Mouse (Mus musculus) cerebellum, adult 2 months (tissue): ENCODE results near the gene Hist1h2ac. TPM values are rescaled to one million over a fixed set of nuclear protein-coding genes. Genes with fewer than 3 reads are reported as not detected.
A peak's percentile ranks its signal among the peaks of the same experiment; 100 is the strongest.
"Not testable (repeated sequence)": the region's sequence is repeated elsewhere in the genome, so short reads cannot be mapped to it uniquely, and the experiment has no call there.

ENCODE experiments used
- DNase-seq, 2 experiments: peaks; one replicate each; pipeline ENCODE4 v3.0.0; 2021
- H3K27ac ChIP-seq: fragments of 200-500 bp; 2 replicates; pipeline ENCODE4 v1.5.1; 2012; ENCODE audit warnings: low read length, control low read depth, inconsistent platforms; ENCODE audit not compliant: insufficient read depth
- H3K27me3 ChIP-seq: fragments of 200-500 bp; 2 replicates; pipeline ENCODE4 v1.6.1; 2012; ENCODE audit warnings: inconsistent platforms, mild to moderate bottlenecking, low read length, moderate library complexity; ENCODE audit not compliant: control insufficient read depth, insufficient read depth
- H3K4me1 ChIP-seq: fragments of 200-500 bp; 2 replicates; pipeline ENCODE4 v1.6.1; 2011; ENCODE audit warnings: low read length; ENCODE audit not compliant: control insufficient read depth, insufficient read depth
- H3K4me3 ChIP-seq: fragments of 200-500 bp; replicated peaks from 2 replicates; pipeline ENCODE3; 2011; ENCODE audit warnings: mild to moderate bottlenecking, low read depth, low read length, control low read depth; ENCODE audit not compliant: insufficient read depth
- CTCF ChIP-seq: fragments of 200-500 bp; IDR thresholded peaks from 2 replicates; pipeline ENCODE4 v1.5.1; 2011; ENCODE audit warnings: low read depth, mild to moderate bottlenecking, control low read depth, low read length, moderate library complexity, borderline replicate concordance; ENCODE audit not compliant: insufficient read depth
- POLR2A ChIP-seq: fragments of 200-500 bp; IDR thresholded peaks from 2 replicates; pipeline ENCODE4 v1.6.1; 2011; ENCODE audit warnings: low read length, control low read depth, borderline replicate concordance; ENCODE audit not compliant: insufficient read depth
- WGBS: fragments of 180-500 bp; shearing (Covaris S2); methylation state at CpG from one replicate; pipeline ENCODE4 v1.1.7; 2018; 5-methylcytosine and 5-hydroxymethylcytosine counted together
- polyA plus RNA-seq: library from polyadenylated mRNA; depleted of rRNA; stranded (reverse); fragments of >200 nt; gene quantifications from 2 replicates; pipeline ENCODE4 v1.2.3, GENCODE M21; 2012

Gene Hist1h2ac
- polyA plus RNA-seq, 1 experiment: 0.85 TPM

GRCm38 (mm10) chr13:23705751-23706356, 22.1 kb upstream of the Hist1h2ac start:
- Histone ChIP-seq H3K27me3 (no peaks in the 10 kb centered on the region), H3K4me3 (no peak overlapping the region)

DNA sequence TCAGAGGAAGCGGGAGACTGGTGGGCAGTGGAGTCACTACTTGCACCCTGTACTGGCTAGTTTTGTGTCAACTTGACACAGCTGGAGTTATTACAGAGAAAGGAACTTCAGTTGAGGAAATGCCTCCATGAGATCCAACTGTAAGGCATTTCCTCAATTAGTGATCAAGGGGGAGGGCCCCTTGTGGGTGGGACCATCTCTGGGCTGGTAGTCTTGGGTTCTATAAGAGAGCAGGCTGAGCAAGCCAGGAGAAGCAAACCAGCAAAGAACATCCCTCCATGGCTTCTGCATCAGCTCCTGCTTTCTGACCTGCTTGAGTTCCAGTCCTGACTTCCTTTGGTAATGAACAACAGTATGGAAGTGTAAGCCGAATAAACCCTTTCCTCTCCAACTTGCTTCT, 19.1 kb upstream of the Hist1h2ac start:
- not testable (repeated sequence) for DNase-seq, H3K27me3 ChIP-seq, H3K4me3 ChIP-seq, H3K4me1 ChIP-seq, H3K27ac ChIP-seq
- WGBS: 88% methylated on average over 2 of the region's 2 CpGs

More at GRCm38 (mm10) chr13:23705751-23706356, 22.1 kb upstream of the Hist1h2ac start:
- TF ChIP-seq CTCF (no peak), POLR2A (no peak)
- WGBS: 93% methylated on average over 7 of the region's 7 CpGs
- DNase-seq: no peak
- H3K4me1 ChIP-seq: no peaks in the 10 kb centered on the region
- no peak overlapping the region for H3K27ac ChIP-seq

GRCm38 (mm10) chr13:23702220-23702619, 18.5 kb upstream of the Hist1h2ac start:
- H3K27me3 ChIP-seq: no peaks in the 10 kb centered on the region
- 77% methylated on average over 4 of the region's 4 CpGs for WGBS
- no peak for TF ChIP-seq CTCF
- TF ChIP-seq POLR2A: no peak

GRCm38 (mm10) chr13:23700786-23701520, 17.2 kb upstream of the Hist1h2ac start:
- no peak overlapping the region for H3K4me3 ChIP-seq
- no peak for TF ChIP-seq POLR2A
- peak; percentile 73 for TF ChIP-seq CTCF
- no peaks in the 10 kb centered on the region for H3K27me3 ChIP-seq
- peak; percentile 67 for DNase-seq
- H3K4me1 ChIP-seq: no peaks in the 10 kb centered on the region
- 26% methylated on average over 8 of the region's 8 CpGs for WGBS
- H3K27ac ChIP-seq: no peak overlapping the region

More at GRCm38 (mm10) chr13:23702220-23702619, 18.5 kb upstream of the Hist1h2ac start:
- no peak overlapping the region for H3K4me3 ChIP-seq
- DNase-seq: no peak
- no peak overlapping the region for H3K27ac ChIP-seq
- H3K4me1 ChIP-seq: no peaks in the 10 kb centered on the region

DNA sequence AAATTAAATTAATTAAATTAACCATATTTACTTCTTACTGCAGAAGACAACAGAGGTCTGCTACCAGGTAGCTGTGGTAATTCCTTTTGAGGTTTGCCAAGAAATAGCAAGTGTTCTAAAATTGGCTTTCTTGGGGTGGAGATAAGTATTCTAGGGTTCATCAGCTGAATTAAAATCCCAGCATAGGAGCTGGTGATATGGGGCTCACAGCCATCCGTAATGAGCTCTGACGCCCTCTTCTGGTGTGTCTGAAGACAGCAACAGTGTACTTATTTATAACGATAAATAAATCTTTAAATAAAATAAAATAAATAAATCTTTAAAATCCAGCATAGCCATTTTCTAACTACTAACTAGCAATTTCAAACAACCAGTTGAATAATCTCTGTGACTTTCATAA, 16.0 kb upstream of the Hist1h2ac start:
- H3K4me3 ChIP-seq: no peak overlapping the region
- no peak for DNase-seq
- no peaks in the 10 kb centered on the region for H3K27me3 ChIP-seq
- WGBS: 66% methylated on average over 3 of the region's 3 CpGs
- no peaks in the 10 kb centered on the region for H3K4me1 ChIP-seq
- H3K27ac ChIP-seq: no peak overlapping the region
- no peak for TF ChIP-seq POLR2A
- no peak for TF ChIP-seq CTCF

GRCm38 (mm10) chr13:23698996-23699395, 15.2 kb upstream of the Hist1h2ac start:
- Histone ChIP-seq H3K27ac (no peak overlapping the region), H3K4me1 (no peaks in the 10 kb centered on the region), H3K4me3 (no peak overlapping the region), H3K27me3 (no peaks in the 10 kb centered on the region)
- no peak for TF ChIP-seq POLR2A
- no peak for TF ChIP-seq CTCF
- no peak for DNase-seq
- WGBS: 66% methylated on average over 6 of the region's 6 CpGs

DNA sequence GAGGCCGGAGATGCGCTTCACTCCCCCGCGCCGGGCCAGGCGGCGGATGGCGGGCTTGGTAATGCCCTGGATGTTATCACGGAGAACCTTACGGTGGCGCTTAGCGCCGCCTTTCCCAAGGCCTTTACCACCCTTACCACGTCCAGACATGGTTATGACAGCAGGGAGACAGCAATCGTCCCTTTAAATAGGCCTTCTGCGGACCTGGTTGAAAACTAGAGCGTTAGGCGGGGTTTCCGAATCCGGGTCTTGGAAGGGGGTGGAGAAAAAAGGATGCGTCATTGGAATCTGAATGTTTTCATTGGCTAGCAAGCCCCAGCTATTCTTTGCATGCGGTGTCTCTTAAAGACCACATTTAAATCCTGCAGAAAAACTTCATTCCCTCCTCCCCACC, 14.5 kb upstream of the Hist1h2ac start, which contains the start of gene Hist1h4c:
Gene Hist1h4c, minus strand, starts transcription at position 155 of the 394 bp plus-strand sequence.
- H3K4me3 ChIP-seq: peak within 1 kb of the TSS; percentile 37
- H3K27ac ChIP-seq: peak within 1 kb of the TSS; percentile 10; the same call in 1 of the 2 replicates
- DNase-seq: peak; percentile 99 to 100
- no peaks in the 10 kb centered on the region for H3K4me1 ChIP-seq
- TF ChIP-seq CTCF (no peak; the same call in 1 of the 2 replicates), POLR2A (peak; percentile 100)
- H3K27me3 ChIP-seq: no peaks in the 10 kb centered on the region
- WGBS: 1% methylated on average over 22 of the region's 22 CpGs
